Mouse (Mus musculus) hindbrain, embryonic 16.5 days (tissue): Measurements from ENCODE around the gene Mrps18b. TPM values are rescaled to one million over a fixed set of nuclear protein-coding genes. Genes with fewer than 3 reads are reported as not detected.
A peak's percentile ranks its signal among the peaks of the same experiment; 100 is the strongest.

Experiments
- ATAC-seq: fragments of 200-750 bp; cut with Nextera tagmentation; 2 replicates; pipeline ENCODE4 v1.8.0; 2017; ENCODE audit warnings: moderate TSS enrichment, moderate library complexity
- H3K27ac ChIP-seq: fragments of 300-500 bp; sonication (generic); 2 replicates; pipeline ENCODE4 v1.5.1; 2014; ENCODE audit warnings: low read depth, mild to moderate bottlenecking, control low read depth, low read length, moderate library complexity
- H3K27me3 ChIP-seq: fragments of 300-500 bp; sonication (generic); replicated peaks from 2 replicates; pipeline ENCODE4 v1.6.1; 2014; ENCODE audit warnings: low read length; ENCODE audit not compliant: control insufficient read depth, insufficient read depth
- H3K36me3 ChIP-seq: fragments of 300-500 bp; sonication (generic); 2 replicates; pipeline ENCODE4 v1.6.1; 2014; ENCODE audit warnings: mild to moderate bottlenecking, low read length, moderate library complexity, mixed read lengths; ENCODE audit not compliant: control insufficient read depth, insufficient read depth
- H3K4me1 ChIP-seq: fragments of 300-500 bp; sonication (generic); 2 replicates; pipeline ENCODE4 v1.6.1; 2014; ENCODE audit warnings: low read depth, low read length; ENCODE audit not compliant: control insufficient read depth, insufficient read depth
- H3K4me2 ChIP-seq: fragments of 300-500 bp; sonication (generic); 2 replicates; pipeline ENCODE4 v1.6.1; 2014; ENCODE audit warnings: mild to moderate bottlenecking, low read length, control low read depth, moderate library complexity
- H3K4me3 ChIP-seq: fragments of 300-500 bp; sonication (generic); 2 replicates; pipeline ENCODE4 v1.5.1; 2014; ENCODE audit warnings: mild to moderate bottlenecking, low read length, control low read depth, moderate library complexity
- H3K9ac ChIP-seq: fragments of 300-500 bp; sonication (generic); 2 replicates; pipeline ENCODE4 v1.6.1; 2014; ENCODE audit warnings: low read depth, mild to moderate bottlenecking, control low read depth, low read length, moderate library complexity
- H3K9me3 ChIP-seq: fragments of 300-500 bp; sonication (generic); 2 replicates; pipeline ENCODE4 v1.6.1; 2014; ENCODE audit warnings: mild to moderate bottlenecking, low read length, moderate library complexity; ENCODE audit not compliant: control insufficient read depth
- WGBS: fragments of 180-500 bp; shearing (Covaris S2); extraction: QIAGEN DNeasy Blood & Tissue Kit; methylation state at CpG from one replicate; pipeline ENCODE4 v1.1.7; 2014; 5-methylcytosine and 5-hydroxymethylcytosine counted together
- polyA plus RNA-seq: library from polyadenylated mRNA; unstranded; fragments of >200 nt; fragmentation: Nextera tagmentation; extraction: Ambion mirVana; gene quantifications from 2 replicates; pipeline ENCODE4 v1.2.1, GENCODE M21; 2015

Gene Mrps18b
- polyA plus RNA-seq, 1 experiment from 2014 or later = 67.4 TPM

DNA sequence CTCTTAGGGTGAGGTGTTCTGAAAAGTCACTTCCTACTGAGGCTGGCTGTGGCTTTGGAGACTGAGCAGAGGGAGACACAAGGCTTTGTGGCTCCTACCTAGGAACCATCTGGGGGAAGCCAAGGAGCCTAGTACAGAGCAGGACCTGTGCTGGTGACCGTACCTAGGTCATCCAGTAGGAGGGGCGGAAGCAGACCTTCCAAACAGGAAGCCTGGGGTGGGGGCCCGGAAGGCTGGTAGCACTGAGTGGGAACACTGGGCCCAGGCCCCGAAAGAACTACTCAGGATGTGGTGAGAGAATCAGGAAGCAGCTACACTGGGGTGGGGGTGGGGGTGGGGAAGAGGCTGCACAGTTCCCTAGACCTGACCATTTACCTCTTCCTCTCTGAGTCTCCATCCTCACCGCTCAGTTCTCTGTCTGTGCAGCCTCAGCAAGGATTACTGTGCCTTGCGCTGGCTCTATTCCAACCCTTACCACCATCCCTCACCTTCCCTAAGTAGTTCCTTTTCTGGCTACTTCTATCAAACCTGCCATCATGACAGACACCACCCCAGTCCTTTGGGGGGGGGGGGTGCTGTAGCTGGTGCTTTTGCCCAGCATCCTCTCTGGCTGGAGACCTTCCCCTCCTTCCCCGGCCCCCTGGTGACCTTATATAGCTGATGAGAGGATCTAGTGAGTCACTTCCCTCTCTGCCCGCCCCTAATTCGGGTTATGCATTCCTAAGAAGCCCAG, 45.9 kb downstream of the Mrps18b start:
- Histone ChIP-seq H3K4me3 (peak overlapping the region; percentile 74), H3K36me3 (peaks cover 8% of the 10 kb centered on the region), H3K4me1 (peaks cover 43% of the 10 kb centered on the region), H3K9me3 (no peaks in the 10 kb centered on the region), H3K27me3 (no peaks in the 10 kb centered on the region), H3K4me2 (peak overlapping the region; percentile 95), H3K27ac (peak overlapping the region; percentile 3; the same call in 1 of the 2 replicates), H3K9ac (peak overlapping the region; percentile 95)
- WGBS = 65% methylated on average over 9 of the region's 9 CpGs
- no peak for ATAC-seq

DNA sequence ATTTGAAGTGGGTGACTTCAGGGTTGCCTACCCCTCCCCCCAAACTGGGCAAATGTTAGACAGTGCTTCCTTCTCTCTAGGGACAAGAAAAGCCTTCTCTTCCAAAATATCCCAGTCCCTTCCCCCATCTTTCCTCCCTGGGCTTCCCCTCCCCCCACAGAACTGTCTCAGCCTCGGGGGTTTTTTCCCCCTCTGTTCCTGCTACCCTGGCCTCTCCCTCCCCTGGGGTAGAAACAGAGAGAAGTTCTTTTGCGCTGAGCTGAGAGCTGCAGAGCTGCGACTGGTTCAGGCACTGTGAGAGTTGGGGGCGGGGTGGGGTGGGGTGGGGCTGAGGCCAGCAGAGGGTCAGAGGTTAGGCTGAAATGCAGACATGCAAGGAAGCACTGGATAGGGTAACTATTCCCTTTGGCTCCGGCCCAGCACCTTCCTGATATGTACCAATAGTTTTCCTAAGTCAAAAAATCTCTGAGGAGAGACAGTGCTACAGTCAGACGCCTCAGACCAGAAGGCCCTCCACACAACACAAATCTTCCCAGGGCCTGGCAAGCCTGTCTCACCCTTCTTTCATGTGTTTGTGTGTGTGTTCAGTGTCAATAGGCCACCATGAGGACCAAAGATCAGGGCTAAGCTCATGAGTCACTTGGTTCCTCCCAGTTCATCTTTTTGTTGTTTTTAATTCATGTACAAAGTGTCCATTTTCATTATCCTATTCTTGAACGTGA, 46.7 kb downstream of the Mrps18b start:
- no peaks in the 10 kb centered on the region for H3K27me3 ChIP-seq
- H3K4me1 ChIP-seq = peaks cover 50% of the 10 kb centered on the region
- H3K27ac ChIP-seq = peak overlapping the region; percentile 60
- peaks cover 4% of the 10 kb centered on the region for H3K36me3 ChIP-seq
- no peak for ATAC-seq
- 5% methylated on average over 7 of the region's 7 CpGs for WGBS
- peak overlapping the region; percentile 95 for H3K9ac ChIP-seq
- H3K4me3 ChIP-seq = peak overlapping the region; percentile 74
- no peaks in the 10 kb centered on the region for H3K9me3 ChIP-seq
- H3K4me2 ChIP-seq = peak overlapping the region; percentile 95

DNA sequence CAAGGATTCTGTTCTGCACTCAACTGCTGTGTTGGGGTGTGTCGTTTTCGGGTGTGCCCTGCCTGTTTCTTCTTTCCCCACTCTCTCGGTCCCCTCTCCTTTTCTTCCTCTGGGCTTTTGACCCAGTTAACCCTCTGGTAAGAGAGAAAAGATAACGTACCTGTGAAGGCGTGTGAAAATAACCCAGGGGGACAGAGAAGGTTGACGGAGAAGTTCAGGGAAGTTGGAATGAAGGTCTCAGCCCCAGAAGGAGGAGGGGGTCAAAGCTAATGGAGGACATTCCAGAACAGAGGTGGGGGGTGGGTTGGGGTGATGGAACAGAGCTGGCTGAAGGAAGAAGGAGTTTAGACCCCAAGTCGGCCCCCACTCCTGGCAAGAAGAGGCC, 47.2 kb downstream of the Mrps18b start:
- H3K9me3 ChIP-seq = no peaks in the 10 kb centered on the region
- peaks cover 52% of the 10 kb centered on the region for H3K4me1 ChIP-seq
- peak overlapping the region; percentile 4; the same call in 1 of the 2 replicates for H3K27ac ChIP-seq
- no peaks in the 10 kb centered on the region for H3K27me3 ChIP-seq
- H3K9ac ChIP-seq = peak overlapping the region; percentile 95
- no peak for ATAC-seq
- peak overlapping the region; percentile 74 for H3K4me3 ChIP-seq
- peak overlapping the region; percentile 95 for H3K4me2 ChIP-seq
- peaks cover 4% of the 10 kb centered on the region for H3K36me3 ChIP-seq
- WGBS = 6% methylated on average over 6 of the region's 7 CpGs

DNA sequence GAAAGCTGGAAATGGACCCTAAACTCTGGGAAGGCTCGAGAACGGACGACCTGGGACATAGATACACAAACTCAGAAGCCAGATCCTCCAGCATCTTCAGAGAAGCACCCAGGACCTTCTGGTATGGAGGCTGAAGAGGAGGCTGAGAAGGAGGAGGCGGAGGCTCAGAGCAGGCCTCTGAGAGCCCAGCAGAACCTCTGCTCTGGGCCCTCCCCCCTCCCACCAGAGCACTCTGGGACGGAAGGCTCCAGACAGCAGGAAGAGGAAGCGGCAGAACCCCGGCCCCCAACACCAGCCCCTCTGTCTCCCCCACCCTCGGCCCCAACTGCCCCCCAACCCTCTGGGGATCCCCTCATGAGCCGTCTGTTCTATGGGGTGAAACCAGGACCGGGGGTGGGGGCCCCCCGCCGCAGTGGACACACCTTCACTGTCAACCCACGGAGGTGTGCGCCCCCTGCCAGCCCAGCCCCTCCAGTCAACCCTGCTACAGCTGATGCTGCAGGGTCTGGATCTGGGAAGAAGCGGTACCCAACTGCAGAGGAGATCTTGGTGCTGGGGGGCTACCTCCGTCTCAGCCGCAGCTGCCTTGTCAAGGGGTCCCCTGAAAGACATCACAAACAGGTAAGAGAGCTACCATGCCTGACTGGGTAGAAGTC, 47.9 kb downstream of the Mrps18b start:
- H3K27ac ChIP-seq = peak overlapping the region; percentile 54
- H3K9ac ChIP-seq = peak overlapping the region; percentile 95
- peaks cover 48% of the 10 kb centered on the region for H3K4me1 ChIP-seq
- H3K4me3 ChIP-seq = peak overlapping the region; percentile 74
- ATAC-seq = 0 out of 2 replicates have a peak, but pooled peaks have one; percentile 5
- H3K36me3 ChIP-seq = peaks cover 4% of the 10 kb centered on the region
- no peaks in the 10 kb centered on the region for H3K9me3 ChIP-seq
- H3K4me2 ChIP-seq = peak overlapping the region; percentile 95
- no peaks in the 10 kb centered on the region for H3K27me3 ChIP-seq
- WGBS = 22% methylated on average over 8 of the region's 17 CpGs

DNA sequence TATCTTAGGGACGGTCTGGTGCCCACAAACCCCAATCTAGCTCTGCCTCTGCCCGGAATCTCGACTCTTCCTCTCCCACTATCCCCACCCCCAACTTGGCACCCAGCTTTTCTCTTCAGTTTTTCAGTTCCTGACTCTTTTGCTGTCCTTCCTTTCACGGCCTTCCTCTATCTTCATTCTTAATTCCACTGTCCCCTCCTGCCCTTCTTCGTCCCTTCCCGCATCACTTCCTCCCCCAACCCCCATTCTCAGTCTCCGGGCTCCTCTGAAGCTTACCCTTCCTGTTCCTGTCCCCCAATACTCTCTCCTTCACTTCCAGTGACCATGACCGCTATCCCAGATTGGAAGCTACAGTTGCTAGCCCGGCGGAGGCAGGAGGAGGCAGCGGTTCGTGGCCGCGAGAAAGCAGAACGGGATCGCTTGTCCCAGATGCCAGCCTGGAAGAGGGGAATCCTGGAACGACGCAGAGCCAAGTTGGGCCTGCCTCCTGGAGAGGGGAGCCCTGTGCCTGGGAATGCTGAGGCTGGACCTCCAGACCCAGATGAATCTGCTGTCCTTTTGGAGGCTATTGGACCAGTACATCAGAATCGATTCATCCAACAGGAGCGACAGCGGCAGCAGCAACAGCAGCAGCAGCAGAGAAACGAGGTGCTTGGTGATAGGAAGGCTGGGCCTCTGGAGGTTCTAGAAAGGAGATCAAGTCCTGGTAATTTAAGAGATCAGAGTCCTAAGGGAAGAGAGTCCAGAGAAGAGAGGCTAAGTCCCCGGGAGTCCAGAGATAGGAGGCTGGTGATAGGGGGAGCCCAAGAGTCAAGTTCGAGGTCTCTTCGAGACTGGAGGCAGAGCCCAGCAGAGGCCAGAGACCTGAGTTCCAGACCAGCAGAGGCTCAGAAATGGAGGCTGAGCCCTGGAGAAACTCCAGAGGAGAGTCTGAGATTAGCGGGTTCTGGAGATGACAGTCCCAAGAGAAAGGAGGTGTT, 49.0 kb downstream of the Mrps18b start:
- Histone ChIP-seq H3K27me3 (no peaks in the 10 kb centered on the region), H3K9ac (peak overlapping the region; percentile 95), H3K9me3 (no peaks in the 10 kb centered on the region), H3K36me3 (peaks cover 4% of the 10 kb centered on the region), H3K4me1 (peaks cover 43% of the 10 kb centered on the region), H3K4me2 (peak overlapping the region; percentile 95), H3K27ac (peak overlapping the region; percentile 98), H3K4me3 (peak overlapping the region; percentile 74)
- WGBS = 5% methylated on average over 26 of the region's 26 CpGs
- ATAC-seq = no peak

DNA sequence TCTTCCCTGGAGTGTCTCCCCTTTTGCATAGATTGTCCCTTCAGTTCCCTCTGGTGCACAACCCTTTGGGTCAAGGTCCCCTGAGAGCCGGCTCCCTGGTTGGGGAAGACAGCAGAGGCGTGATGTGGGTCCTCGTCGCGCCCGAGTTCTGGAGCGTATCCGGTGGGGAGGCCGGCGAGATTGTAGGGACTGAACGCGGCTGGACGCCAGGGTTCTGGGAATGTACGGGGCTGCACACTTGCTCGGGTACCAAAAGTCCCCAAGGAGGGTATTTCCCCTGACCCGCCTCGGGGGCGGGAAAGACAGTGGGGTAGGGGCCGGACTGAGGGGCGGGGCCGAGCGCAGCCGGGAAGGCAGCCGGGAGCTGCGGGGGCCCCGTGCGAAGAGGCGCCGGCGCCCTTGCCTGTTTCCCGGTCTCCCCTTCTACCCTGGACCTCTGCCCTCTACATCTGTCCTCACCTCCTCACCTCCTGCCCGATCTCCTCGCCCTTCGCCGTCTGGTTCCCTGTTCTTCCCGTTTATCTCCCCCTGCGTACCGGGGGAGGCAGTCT, 49.8 kb downstream of the Mrps18b start:
- under 1% methylated on average over 24 of the region's 38 CpGs for WGBS
- peaks cover 3% of the 10 kb centered on the region for H3K36me3 ChIP-seq
- H3K9me3 ChIP-seq = no peaks in the 10 kb centered on the region
- peak overlapping the region; percentile 74 for H3K4me3 ChIP-seq
- H3K4me1 ChIP-seq = peaks cover 42% of the 10 kb centered on the region
- peak overlapping the region; percentile 95 for H3K4me2 ChIP-seq
- peak overlapping the region; percentile 95 for H3K9ac ChIP-seq
- H3K27ac ChIP-seq = peak overlapping the region; percentile 98
- ATAC-seq = peak; percentile 35
- no peaks in the 10 kb centered on the region for H3K27me3 ChIP-seq

DNA sequence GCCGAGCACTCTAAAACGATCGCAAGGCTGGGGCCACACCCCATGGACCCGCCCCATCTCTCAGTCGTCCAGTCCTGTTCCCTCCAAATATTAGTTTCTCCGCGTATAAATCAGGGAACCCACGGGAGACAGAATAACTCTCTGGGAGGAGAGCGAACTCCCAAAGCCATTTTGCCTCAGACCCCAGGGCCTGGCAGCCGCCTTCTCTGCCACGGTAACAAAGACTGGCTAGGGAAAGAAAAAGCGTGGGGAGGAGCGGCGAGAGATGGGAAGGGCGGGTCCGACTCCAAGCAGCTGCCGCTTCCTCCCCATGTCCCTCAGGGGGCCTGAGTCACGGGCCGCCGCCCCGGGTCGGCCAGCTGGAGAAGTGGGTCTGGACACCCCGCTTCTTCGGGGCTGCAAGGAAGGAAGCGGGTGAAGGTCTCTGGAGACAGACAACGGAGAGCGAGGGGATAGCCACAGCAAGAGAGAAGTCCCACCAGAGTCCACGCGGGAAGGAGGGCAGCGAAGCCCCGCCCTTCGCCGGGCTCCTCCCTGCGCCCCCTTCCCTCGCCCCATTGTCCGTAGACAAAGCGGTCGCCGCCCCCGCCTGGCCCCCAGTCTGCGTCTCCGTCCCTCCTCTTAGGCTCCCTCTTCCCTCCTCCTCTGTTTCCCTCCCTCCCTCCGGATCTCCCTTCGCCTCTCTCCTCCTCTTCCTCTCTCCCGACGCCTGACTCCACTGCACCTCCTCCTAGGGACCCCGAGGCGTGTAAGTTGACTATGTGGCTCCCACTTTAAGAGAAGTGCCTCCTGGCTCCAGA, 50.5 kb downstream of the Mrps18b start, which contains the start of gene Ppp1r18:
Gene Ppp1r18 (plus strand): TSS at position 113 of the 800 bp plus-strand sequence.
- Histone ChIP-seq H3K36me3 (no peaks in the 10 kb centered on the region), H3K27ac (peak within 1 kb of the TSS; percentile 98), H3K9ac (peak within 1 kb of the TSS; percentile 95), H3K9me3 (no peaks in the 10 kb centered on the region), H3K27me3 (no peaks in the 10 kb centered on the region), H3K4me2 (peak within 1 kb of the TSS; percentile 95), H3K4me3 (peak within 1 kb of the TSS; percentile 74), H3K4me1 (peaks cover 38% of the 10 kb centered on the region)
- under 1% methylated on average over 47 of the region's 48 CpGs for WGBS
- ATAC-seq = peak; percentile 56
